Mouse (Mus musculus): ENCODE measurements around the gene Atg9a.

GRCm38 (mm10) chr1:75136730-75137129, 55.3 kb downstream of the Atg9a start:
- TF ChIP-seq CTCF (IDR thresholded peaks at IDR 0.05; ENCODE audit: low read depth, low read length) (no peak), POLR2A (IDR thresholded peaks at IDR 0.05; ENCODE audit: extremely low read depth, insufficient read depth, low read length) (no peak)
